Mouse (Mus musculus) bone marrow macrophage, adult 2 months (primary cell): ENCODE data around the gene Fermt2.

Source experiments
- CTCF ChIP-seq: IDR thresholded peaks from 2 replicates; pipeline ENCODE4 v1.5.1; 2012; ENCODE audit warnings: low read depth, mild to moderate bottlenecking, low read length, moderate library complexity
- POLR2A ChIP-seq: IDR thresholded peaks from 2 replicates; pipeline ENCODE4 v1.6.1; 2012; ENCODE audit warnings: mild to moderate bottlenecking, low read depth, low read length, borderline replicate concordance

DNA sequence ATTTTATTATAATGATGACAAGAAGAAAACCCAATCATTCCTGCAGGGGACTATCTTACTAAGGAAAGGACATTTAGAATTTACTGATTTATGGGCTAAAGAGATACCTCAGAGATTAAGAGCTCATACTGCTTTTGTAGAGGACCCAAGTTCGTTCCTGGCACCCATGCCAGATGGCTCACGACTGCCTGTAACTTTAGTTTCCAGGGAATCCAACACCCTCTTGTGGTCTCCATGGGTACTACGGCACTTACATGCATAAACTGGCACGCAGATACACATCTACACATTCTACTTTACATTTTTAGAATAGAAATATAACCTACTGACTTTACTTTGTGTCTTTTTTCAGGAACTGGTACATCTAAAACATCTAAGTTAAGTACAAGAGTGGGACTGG lies 37.2 kb downstream of the Fermt2 start:
- no peak for TF ChIP-seq POLR2A
- no peak for TF ChIP-seq CTCF
